Mouse (Mus musculus) yolk sac, embryonic 10.5 days (tissue): ENCODE data around the gene Gbp8.
"Not testable (repeated sequence)": the region's sequence is repeated elsewhere in the genome, so short reads cannot be mapped to it uniquely, and the experiment has no call there.

Experiments
- DNase-seq: peaks from one replicate; pipeline ENCODE4 v3.0.0-alpha.2; 2017; ENCODE audit warnings: low spot score

Gene Gbp8

GRCm38 (mm10) chr5:105060224-105060623 lies 79.1 kb downstream of the Gbp8 start:
- no peak for DNase-seq

- DNase-seq: no peak
Observed at GRCm38 (mm10) chr5:105055279-105055678, 84.1 kb downstream of the Gbp8 start.

- not testable (repeated sequence) for DNase-seq
Observed at GRCm38 (mm10) chr5:105053471-105054169, 85.7 kb downstream of the Gbp8 start.

GRCm38 (mm10) chr5:105032362-105032761 lies 107.0 kb downstream of the Gbp8 start:
- DNase-seq: no peak

- DNase-seq: no peak
Observed at GRCm38 (mm10) chr5:105012551-105012950, 126.8 kb downstream of the Gbp8 start.

GRCm38 (mm10) chr5:105011570-105011969 lies 127.8 kb downstream of the Gbp8 start:
- DNase-seq: no peak

GRCm38 (mm10) chr5:105010376-105010775 lies 129.0 kb downstream of the Gbp8 start:
- DNase-seq: no peak

- DNase-seq: no peak
Observed at GRCm38 (mm10) chr5:104989411-104989810, 149.9 kb downstream of the Gbp8 start.

- DNase-seq: no peak
Observed at GRCm38 (mm10) chr5:104988000-104988399, 151.3 kb downstream of the Gbp8 start.

- no peak for DNase-seq
Observed at GRCm38 (mm10) chr5:104986706-104987105, 152.6 kb downstream of the Gbp8 start.

- DNase-seq: no peak
Observed at GRCm38 (mm10) chr5:104982535-104982934, 156.8 kb downstream of the Gbp8 start, which contains the start of gene Abcg3. Abcg3 (minus strand) TSS chr5:104982718.

GRCm38 (mm10) chr5:104979040-104979513 lies 160.3 kb downstream of the Gbp8 start:
- DNase-seq: no peak
